Mouse (Mus musculus) liver, embryonic 16.5 days (tissue): ENCODE results near the gene Trmt112. TPM values are rescaled to one million over a fixed set of nuclear protein-coding genes. Genes with fewer than 3 reads are reported as not detected.
A peak's percentile ranks its signal among the peaks of the same experiment; 100 is the strongest.

Experiments
- ATAC-seq: fragments of 200-750 bp; cut with Nextera tagmentation; 2 replicates; pipeline ENCODE4 v1.8.0; 2017; ENCODE audit warnings: low read depth, mild to moderate bottlenecking, moderate number of reproducible peaks, moderate library complexity
- H3K27ac ChIP-seq: fragments of 300-500 bp; sonication (generic); 2 replicates; pipeline ENCODE4 v1.5.1; 2014; ENCODE audit warnings: mild to moderate bottlenecking, low read length
- H3K27me3 ChIP-seq: fragments of 300-500 bp; sonication (generic); 2 replicates; pipeline ENCODE4 v1.6.1; 2014; ENCODE audit warnings: low read depth, low read length, mixed read lengths; ENCODE audit not compliant: control insufficient read depth, insufficient read depth
- H3K36me3 ChIP-seq: fragments of 300-500 bp; sonication (generic); 2 replicates; pipeline ENCODE4 v1.6.1; 2014; ENCODE audit warnings: mild to moderate bottlenecking; ENCODE audit not compliant: control insufficient read depth, insufficient read depth
- H3K4me1 ChIP-seq: fragments of 300-500 bp; sonication (generic); 2 replicates; pipeline ENCODE4 v1.6.1; 2014; ENCODE audit warnings: low read depth, low read length, mixed read lengths; ENCODE audit not compliant: control insufficient read depth
- H3K4me2 ChIP-seq: fragments of 300-500 bp; sonication (generic); 2 replicates; pipeline ENCODE4 v1.6.1; 2014; ENCODE audit warnings: low read depth, low read length, mixed read lengths
- H3K4me3 ChIP-seq: fragments of 300-500 bp; sonication (generic); 2 replicates; pipeline ENCODE4 v1.5.1; 2014; ENCODE audit warnings: low read depth, mild to moderate bottlenecking, low read length
- H3K9ac ChIP-seq: fragments of 300-500 bp; sonication (generic); 2 replicates; pipeline ENCODE4 v1.6.1; 2014; ENCODE audit warnings: low read depth, low read length
- H3K9me3 ChIP-seq: fragments of 300-500 bp; sonication (generic); replicated peaks from 2 replicates; pipeline ENCODE4 v1.6.1; 2016; ENCODE audit warnings: low read length; ENCODE audit not compliant: control insufficient read depth
- WGBS: fragments of 180-500 bp; shearing (Covaris S2); extraction: QIAGEN DNeasy Blood & Tissue Kit; methylation state at CpG from one replicate; pipeline ENCODE4 v1.1.7; 2014; ENCODE audit not compliant: insufficient replicate concordance; 5-methylcytosine and 5-hydroxymethylcytosine counted together
- polyA plus RNA-seq: library from polyadenylated mRNA; unstranded; fragments of >200 nt; fragmentation: Nextera tagmentation; extraction: Ambion mirVana; gene quantifications from 2 replicates; pipeline ENCODE4 v1.2.1, GENCODE M21; 2015

Trmt112 gene
- polyA plus RNA-seq, 1 experiment from 2014 or later, result 57.3 TPM

DNA sequence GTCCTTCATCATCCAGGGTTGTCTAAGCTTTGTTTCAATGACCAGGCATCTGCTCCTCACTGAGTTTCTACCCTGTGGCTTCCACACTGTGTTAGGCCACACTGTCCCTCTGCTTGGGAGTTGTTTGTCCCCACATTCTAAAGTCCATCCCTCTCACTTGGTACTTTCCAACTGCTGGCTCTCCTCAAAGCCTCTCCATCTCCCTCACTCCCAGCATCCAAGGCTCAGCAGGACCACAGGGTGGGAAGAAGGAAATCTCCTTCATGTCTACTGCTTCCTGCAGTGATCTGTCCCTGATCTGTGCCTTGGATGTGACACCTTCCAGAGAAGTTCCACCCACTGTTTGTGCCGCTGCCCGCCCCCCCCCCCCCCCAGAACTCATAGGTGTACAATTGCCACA, 21.5 kb downstream of the Trmt112 start:
- peaks cover 91% of the 10 kb centered on the region for H3K27me3 ChIP-seq

GRCm38 (mm10) chr19:6932018-6932417, 22.5 kb downstream of the Trmt112 start:
- H3K36me3 ChIP-seq, result no peaks in the 10 kb centered on the region
- H3K4me1 ChIP-seq, result peaks cover 4% of the 10 kb centered on the region
- H3K4me3 ChIP-seq, result no peak overlapping the region
- H3K27me3 ChIP-seq, result peaks cover 83% of the 10 kb centered on the region
- H3K27ac ChIP-seq, result no peak overlapping the region
- ATAC-seq, result no peak
- H3K9me3 ChIP-seq, result no peaks in the 10 kb centered on the region
- H3K4me2 ChIP-seq, result no peak overlapping the region
- WGBS, result 46% methylated on average over 1 of the region's 1 CpGs
- H3K9ac ChIP-seq, result no peak overlapping the region

More for the DNA sequence above, 21.5 kb downstream of the Trmt112 start:
- H3K9ac ChIP-seq, result no peak overlapping the region
- no peak overlapping the region for H3K4me3 ChIP-seq
- peaks cover 7% of the 10 kb centered on the region for H3K4me1 ChIP-seq
- H3K4me2 ChIP-seq, result no peak overlapping the region
- 0% methylated on average over 2 of the region's 2 CpGs for WGBS
- no peak overlapping the region for H3K27ac ChIP-seq
- no peaks in the 10 kb centered on the region for H3K9me3 ChIP-seq
- no peak for ATAC-seq
- H3K36me3 ChIP-seq, result no peaks in the 10 kb centered on the region

DNA sequence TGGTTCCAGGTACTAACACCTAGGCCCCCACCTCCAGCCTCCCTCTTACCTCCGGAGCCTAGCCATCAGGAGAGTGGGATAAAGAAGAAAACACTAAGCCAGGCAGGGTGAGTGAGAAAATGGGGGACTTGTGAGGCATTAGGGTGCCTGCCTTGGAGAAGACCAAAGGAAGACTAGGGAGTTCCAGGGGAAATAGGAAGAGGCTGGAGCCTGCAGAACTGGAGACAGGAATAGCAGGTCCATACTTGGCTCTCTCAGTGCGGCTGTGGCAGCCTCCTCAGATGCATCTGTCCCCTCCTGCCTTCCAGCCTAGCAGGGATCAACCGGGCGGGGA, 23.6 kb downstream of the Trmt112 start:
- Histone ChIP-seq H3K4me1 (peaks cover 4% of the 10 kb centered on the region), H3K36me3 (no peaks in the 10 kb centered on the region), H3K4me2 (no peak overlapping the region), H3K9me3 (no peaks in the 10 kb centered on the region), H3K27ac (no peak overlapping the region), H3K27me3 (peaks cover 72% of the 10 kb centered on the region), H3K9ac (no peak overlapping the region), H3K4me3 (no peak overlapping the region)
- ATAC-seq, result no peak
- 37% methylated on average over 4 of the region's 4 CpGs for WGBS

- 8% methylated on average over 58 of the region's 58 CpGs for WGBS
- no peaks in the 10 kb centered on the region for H3K9me3 ChIP-seq
- H3K27ac ChIP-seq, result no peak overlapping the region
- H3K4me1 ChIP-seq, result peaks cover 4% of the 10 kb centered on the region
- peaks cover 68% of the 10 kb centered on the region for H3K27me3 ChIP-seq
- H3K36me3 ChIP-seq, result no peaks in the 10 kb centered on the region
- H3K9ac ChIP-seq, result no peak overlapping the region
- peak overlapping the region; percentile 18; the same call in 1 of the 2 replicates for H3K4me3 ChIP-seq
- H3K4me2 ChIP-seq, result peak overlapping the region; percentile 39
- ATAC-seq, result no peak
Measured at GRCm38 (mm10) chr19:6933436-6934194, 24.1 kb downstream of the Trmt112 start.

DNA sequence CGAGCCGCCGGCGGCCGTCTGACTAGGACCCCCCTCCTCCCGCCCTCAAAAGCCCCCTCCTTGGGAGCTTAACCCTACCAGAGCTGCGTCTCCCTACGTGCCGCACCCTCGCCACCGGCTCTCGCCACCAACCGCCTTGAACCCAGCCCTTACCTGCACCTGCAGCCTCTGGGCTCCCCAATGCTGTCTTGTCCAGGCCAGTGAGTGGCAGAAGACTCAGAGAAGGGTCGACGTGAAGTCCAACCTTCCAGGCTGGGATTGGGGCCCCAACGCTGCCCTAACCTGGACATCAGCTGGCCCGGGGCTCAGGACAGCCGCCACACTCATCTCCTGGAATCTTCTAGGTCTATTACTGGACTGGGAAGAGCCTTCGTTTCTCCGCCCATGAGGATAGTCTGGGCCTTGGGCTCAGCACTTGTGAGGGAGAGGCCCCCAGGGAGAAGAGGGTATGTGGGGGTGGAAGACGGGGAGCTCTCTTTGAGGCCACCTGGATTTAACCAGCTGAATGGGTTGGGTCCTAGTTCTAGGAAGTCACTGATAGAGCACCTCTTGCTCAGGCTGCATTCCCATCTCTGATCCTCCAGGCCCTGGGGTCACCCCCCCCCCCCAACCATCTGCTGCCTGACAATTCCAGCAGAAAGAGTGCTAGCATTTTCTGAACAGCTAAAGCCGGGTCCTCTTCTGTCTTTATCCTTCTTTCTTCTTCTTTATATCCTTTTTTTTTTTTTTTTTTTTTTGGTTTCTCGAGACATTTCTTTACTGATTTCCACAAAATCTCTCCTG, 24.9 kb downstream of the Trmt112 start, which contains the start of gene Kcnk4:
Gene Kcnk4, minus strand, starts transcription at position 321 of the 783 bp plus-strand sequence.
- Histone ChIP-seq H3K36me3 (no peaks in the 10 kb centered on the region), H3K27me3 (peaks cover 60% of the 10 kb centered on the region), H3K4me2 (peak within 1 kb of the TSS; percentile 39), H3K9ac (no peak within 1 kb of the TSS), H3K4me3 (peak within 1 kb of the TSS; percentile 18; the same call in 1 of the 2 replicates), H3K9me3 (no peaks in the 10 kb centered on the region), H3K27ac (no peak within 1 kb of the TSS), H3K4me1 (peaks cover 4% of the 10 kb centered on the region)
- no peak for ATAC-seq
- WGBS, result 13% methylated on average over 22 of the region's 23 CpGs

DNA sequence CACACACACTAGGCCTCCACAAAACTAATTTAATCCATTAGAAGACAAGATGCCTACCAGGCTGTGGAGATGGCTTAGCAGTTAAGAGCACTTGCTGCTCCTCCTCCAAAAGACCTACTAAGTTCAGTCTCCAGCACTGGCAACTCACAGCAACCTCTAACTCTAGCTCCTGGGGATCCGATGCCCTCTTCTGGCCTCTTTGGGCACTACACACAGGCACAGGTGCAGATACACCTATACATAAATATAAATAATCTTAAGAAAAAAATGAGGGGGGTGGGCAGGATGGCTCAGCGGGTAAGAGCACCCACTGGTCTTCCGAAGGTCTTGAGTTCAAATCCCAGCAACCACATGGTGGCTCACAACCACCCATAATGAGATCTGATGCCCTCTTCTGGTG, 26.8 kb downstream of the Trmt112 start:
- ATAC-seq, result no peak
- no peak overlapping the region for H3K4me3 ChIP-seq
- H3K4me1 ChIP-seq, result peaks cover 14% of the 10 kb centered on the region
- no peak overlapping the region for H3K9ac ChIP-seq
- H3K27me3 ChIP-seq, result peaks cover 49% of the 10 kb centered on the region
- H3K36me3 ChIP-seq, result no peaks in the 10 kb centered on the region
- no peak overlapping the region for H3K4me2 ChIP-seq
- 26% methylated on average over 3 of the region's 3 CpGs for WGBS
- no peaks in the 10 kb centered on the region for H3K9me3 ChIP-seq
- H3K27ac ChIP-seq, result no peak overlapping the region

GRCm38 (mm10) chr19:6937541-6938465, 28.3 kb downstream of the Trmt112 start:
- Histone ChIP-seq H3K9ac (no peak overlapping the region), H3K27me3 (peaks cover 34% of the 10 kb centered on the region), H3K4me1 (peaks cover 17% of the 10 kb centered on the region), H3K4me3 (no peak overlapping the region), H3K36me3 (no peaks in the 10 kb centered on the region), H3K4me2 (no peak overlapping the region), H3K27ac (no peak overlapping the region), H3K9me3 (no peaks in the 10 kb centered on the region)
- WGBS, result 75% methylated on average over 16 of the region's 16 CpGs
- ATAC-seq, result no peak

DNA sequence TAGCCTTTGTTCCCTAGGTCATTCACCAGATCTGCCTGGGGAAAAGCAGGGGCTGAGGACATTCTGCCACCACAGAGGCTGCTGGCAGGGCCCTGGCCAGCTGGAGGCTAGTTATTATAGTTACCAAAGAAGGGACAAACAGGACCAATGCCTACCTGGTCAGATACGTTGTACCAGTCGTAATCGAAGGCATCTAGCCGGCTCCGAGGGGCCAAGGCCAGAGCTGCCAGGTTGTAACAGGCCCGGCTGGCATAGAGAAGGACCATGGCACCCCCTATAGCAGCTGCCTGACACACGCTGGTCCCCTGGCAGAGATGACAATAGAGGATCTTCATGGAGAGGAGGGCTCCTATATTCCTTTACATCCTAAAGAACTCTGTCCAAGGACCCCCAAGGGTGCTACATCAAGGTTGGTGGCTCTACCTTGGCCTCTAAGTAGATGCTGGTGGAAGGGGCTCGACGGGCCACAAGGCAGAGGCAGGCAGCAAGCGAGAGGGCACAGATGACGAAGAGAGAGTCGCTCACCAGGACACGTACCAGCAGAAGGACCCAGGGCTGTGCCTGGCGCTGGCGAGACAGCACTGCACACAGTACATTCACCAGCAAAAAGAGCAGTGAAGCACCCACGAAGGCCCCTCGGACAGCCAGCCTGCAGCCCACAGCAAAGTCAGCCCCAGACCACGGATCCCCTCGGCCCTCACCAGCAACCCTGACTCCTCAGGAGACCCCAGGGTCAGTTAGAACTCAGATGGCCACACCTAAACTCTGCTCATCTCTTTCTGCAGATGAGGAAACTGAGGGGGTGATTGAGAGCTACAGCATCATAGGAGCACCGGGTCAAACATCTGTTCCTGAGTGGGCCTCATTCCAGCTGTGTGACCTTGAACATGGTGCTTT, 29.9 kb downstream of the Trmt112 start:
- Histone ChIP-seq H3K4me3 (no peak overlapping the region), H3K4me1 (peaks cover 17% of the 10 kb centered on the region), H3K27me3 (peaks cover 18% of the 10 kb centered on the region), H3K9me3 (no peaks in the 10 kb centered on the region), H3K27ac (no peak overlapping the region), H3K36me3 (no peaks in the 10 kb centered on the region), H3K4me2 (no peak overlapping the region), H3K9ac (no peak overlapping the region)
- WGBS, result 78% methylated on average over 20 of the region's 20 CpGs
- ATAC-seq, result no peak
